Mouse (Mus musculus) thymus, postnatal 25 days (tissue): ENCODE data around the gene Slc30a10.

Experiments
- DNase-seq: peaks from one replicate; pipeline ENCODE4 v3.0.0; 2022

Slc30a10 gene

DNA sequence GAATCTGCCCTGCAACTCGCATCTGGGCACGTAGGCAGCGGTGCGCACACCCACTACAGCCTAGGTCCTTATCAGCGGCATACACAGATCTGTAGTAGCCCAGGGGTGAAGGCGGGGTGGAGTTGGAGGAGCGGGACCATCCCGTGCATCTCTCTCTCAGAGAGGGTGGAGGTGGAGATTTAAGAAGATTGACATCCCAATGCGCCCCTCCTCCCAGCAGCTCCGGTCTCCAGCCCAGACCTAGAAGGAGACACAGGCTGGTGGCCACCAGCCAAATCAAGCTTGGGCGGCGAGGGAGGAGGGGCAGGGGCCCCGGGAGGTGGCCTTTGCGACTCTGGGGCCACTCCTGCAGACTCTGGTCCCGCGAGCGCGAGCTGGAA, at the start of gene Slc30a10:
Gene Slc30a10 (plus strand): TSS at position 274 of the 380 bp plus-strand sequence.
- no peak for DNase-seq

DNA sequence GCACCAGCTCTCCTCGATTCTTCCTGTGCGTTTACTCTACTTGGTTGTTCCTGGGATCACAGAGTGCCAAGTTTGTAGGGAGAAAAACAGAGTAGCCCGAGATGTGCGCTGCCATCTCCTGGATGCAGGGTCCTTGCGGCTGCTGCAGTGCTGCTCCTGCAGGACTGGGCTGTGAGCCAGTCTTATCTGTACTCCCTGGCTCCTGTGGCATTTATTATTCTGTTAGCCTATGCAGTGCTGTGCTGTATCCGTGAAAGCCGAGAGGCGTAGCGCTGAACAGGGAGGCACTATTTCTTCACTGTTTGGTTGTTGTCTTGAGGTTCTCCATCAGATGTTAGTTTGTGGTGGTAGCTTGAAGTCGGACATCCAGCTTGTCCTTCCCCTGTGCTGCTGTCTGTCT, 48.7 kb upstream of the Slc30a10 start:
- no peak for DNase-seq

DNA sequence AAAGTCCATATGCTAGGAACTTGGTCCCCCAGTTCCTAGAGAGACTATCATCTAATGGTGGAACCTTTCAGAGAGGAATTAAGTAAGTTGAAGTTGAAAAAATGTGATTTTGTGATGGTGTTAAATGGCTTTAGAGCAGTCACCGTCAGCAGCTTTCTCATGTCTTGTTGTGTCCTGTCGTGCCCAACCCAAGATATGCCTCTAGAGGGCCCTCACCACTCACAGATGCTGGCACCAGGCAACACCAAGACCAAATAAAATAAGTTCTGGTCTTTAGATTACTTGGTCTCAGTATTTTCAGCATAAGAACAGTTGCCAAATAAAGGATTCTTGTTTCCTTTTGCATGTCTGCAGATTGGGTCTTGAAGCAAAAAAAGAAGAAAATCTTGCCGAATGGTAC, 44.8 kb upstream of the Slc30a10 start:
- no peak for DNase-seq

DNA sequence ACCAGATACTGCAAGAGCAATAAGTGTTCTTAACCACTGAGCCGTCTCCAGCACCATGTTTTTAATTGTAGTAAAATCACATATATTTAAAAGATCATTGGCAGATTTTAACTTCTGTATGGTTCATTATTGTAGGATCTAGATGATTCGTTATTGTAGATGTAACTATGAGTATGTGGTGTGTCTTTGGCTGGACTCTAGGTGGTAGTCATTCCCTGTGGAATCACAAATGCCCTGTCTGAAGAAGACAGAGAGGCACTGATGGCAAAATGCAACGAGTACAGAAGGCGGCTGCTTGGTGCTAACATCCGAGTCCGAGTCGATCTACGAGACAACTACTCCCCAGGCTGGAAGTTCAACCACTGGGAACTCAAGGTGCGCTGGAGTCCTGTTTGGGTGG, 36.6 kb upstream of the Slc30a10 start:
- no peak for DNase-seq

DNA sequence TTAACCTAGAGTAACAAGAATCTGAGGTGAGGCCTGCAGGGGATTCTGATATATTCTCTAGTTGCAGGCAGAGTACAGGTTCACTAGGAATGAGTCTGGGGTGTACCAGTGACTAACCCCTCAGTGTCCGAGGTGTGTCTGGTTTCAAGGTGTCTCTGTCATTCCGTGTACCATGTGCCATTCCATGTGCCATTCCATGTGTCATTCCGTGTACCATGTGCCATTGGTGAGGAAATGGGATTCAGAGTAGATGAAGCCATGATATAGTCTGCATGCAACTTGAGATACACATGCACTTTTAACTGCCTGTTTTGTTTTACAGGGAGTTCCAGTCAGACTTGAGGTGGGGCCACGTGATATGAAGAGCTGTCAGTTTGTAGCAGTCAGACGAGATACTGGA, 34.8 kb upstream of the Slc30a10 start:
- DNase-seq, result no peak

DNA sequence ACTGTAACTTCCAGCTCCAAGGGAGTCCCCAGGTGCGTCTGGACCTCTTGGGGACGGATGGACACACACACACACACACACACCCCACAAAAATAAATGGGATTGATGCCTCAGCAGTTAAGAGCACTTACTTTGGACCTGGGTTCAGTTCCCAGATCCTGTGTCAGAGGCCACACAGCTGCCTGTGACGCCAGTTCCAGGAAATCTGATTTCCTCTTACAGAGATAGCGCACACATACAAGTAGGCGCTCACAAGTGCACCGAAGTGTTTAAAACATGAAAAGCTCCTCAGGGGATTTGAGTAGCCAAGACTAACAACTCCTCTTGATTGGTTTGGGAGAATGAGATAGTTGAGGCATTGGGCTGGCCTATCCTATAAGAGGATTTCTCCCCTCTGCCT, 33.9 kb upstream of the Slc30a10 start:
- DNase-seq, result no peak

DNA sequence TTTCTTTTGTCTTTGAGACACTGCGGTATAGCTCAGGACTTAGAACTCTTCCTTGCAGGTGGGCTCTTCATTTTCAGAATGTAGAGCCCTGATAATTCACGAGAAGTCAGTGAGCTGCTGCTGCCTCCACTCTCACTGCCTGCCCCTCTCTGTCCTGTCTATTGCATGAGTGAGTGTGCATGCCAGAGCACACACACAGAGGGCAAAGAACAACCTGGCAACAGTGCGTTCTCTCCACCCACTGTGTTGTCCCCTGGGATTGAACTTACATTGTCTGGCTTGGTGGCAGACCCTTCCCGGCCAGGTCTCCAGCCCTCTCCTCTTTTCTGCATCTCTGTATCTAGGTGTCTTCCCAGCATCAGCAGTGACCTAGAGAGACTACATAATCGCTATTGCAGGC, 28.1 kb upstream of the Slc30a10 start:
- no peak for DNase-seq

DNA sequence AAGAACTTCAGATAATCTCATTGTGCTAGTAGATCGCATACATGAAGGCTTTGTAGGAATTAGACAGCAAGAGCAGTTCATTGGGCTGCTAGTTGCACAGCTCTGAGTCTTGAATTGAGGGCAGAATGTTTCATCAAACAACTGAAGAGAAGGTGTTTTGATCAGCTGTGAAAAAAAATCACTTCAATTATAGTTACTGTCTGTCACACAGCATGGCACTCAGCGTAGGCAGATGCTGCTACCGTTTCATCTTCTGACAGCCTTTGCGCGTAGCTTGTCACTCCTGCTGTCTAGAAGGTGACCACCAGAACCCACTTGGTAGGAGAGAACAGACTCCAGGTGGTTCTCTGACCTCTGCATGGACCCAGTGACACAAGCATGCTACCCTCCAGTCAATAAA, 24.2 kb upstream of the Slc30a10 start:
- DNase-seq, result no peak

DNA sequence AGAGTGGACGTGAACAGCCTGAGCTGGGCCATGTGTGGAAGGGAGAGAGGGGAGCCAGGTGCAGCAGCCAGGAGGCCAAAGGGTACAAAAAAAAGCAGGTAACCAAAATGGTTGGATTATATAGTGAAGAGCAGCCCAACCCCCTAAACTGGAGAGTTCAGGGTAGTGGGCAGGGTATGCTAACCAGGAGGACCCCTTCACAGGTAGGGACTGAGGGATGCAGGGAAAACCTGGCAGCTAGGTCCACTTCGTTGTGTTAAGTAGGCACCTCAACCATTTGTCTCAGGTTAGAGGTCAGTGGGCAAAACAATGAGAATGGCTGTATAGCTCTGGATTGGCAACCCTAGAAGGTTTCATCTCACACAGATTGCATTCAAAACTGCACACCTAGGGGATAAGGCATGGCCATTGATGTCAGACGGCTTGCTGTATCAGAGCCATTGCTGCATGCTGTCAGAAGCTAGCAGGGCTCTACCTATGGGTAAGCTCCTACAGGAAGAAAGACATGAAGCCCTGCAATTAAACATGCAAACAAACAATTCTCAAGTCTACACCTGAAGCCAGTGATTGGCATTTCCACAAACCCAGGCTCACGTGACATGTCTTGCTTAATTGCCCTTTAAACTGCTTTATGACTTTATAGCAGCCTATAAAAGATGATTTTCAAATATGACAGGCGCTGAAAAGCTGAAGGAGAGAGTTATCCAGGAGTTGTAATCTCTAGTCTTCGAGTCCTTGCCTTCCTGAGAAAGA, 23.2 kb upstream of the Slc30a10 start:
- DNase-seq, result no peak

DNA sequence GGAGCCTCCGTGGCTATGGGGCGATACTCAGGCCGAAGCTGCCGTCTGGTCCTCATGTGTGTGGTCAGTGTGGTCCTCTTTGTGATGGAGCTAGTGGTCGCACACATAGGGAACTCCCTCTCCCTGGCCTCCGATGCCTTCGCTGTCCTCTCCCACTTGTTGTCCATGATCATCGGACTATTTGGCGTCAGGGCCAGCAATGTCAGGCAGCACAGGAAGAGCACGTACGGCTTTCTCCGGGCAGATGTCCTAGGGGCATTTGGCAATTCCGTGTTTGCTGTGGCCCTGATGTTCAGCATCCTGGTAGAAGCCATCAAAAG, 22.7 kb upstream of the Slc30a10 start:
- no peak for DNase-seq

DNA sequence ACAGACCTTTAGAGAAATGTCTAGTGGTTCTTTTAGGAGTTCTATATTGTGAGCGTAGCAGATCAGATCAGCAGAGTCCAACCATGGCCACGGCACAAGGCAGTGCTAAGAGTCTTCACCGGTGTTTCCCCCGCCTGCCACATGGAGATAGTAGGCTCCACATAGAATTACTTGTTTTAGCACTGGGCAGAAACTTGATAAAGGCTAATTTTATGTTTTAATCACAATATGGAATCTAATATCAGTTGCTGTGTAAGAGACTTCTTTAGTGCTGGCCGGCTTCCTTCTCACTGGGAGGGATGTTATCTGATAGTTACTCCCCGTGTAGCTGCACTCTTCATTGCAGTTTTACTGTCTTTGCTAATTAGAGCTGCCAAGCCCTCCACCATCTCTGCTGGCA, 21.5 kb upstream of the Slc30a10 start:
- DNase-seq, result no peak

DNA sequence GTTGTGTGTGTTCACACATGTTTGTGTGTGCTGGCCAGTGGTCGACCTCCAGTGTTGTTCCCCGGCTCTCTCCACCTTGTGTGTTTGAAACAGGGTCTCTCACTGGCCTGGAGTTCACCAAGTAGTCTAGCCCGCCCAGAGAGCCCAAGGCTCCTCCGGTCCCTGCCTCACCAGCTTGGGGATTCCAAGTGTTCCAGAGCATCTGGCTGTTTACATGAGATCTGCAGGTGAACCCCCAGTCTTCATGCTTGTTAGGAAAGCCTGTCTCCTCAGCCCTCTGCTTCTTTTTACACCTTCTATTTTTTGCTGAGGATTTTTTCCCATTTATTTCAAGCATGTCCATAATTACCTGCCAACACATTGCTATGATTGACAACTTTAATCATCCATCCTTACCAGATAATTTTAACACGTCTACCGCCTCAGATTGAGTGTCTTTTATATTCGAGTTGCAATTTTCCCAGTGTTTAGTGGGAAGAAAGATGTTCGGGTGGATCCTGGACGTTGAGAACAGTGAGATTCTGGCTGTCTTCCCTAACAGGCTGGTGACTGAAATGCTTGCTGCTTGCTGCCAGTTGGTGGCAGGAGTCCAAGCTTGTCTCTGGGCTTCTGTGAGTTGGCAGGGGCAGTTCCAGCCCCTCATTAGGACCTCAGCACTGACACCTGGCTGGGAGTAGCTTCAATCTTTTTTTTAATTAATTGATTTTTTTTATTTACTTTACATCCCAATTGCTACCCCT, 15.6 kb upstream of the Slc30a10 start:
- DNase-seq, result no peak

DNA sequence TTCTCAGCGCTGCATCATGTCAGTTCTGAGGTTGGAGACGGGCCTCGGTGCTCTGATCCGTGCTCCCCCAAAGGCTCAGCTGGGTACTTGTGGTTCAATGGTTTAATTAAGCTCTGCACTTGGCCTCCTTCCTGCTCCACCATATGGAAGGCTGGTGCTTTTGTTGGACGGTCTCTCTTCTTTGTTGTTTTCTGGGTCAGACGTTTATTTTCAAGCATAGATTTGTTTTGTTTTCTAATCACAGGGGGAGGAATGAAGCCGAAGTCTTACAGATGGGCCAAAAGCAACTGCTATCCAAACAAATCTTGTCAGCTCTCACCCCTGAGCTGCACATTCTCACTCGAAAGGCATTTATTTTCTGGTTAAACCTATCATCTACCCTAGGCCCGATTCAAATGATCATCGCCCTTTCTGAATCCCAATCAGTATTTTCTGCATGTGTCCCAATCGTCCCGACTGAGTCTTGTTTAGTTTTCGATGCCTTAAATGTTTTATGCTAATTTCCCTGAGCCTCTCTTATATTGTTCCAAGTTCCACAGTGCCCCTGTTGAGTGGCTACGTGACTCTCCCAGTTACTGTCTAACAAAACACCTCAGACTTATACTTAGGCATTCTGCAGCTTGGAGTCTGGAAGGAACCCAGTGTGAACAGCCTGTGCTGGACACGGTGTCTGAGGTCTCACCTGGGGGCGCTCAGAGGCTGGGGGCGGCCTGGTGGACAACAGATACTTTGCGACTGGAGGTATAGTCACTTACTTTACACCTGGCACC, 12.8 kb upstream of the Slc30a10 start:
- no peak for DNase-seq

DNA sequence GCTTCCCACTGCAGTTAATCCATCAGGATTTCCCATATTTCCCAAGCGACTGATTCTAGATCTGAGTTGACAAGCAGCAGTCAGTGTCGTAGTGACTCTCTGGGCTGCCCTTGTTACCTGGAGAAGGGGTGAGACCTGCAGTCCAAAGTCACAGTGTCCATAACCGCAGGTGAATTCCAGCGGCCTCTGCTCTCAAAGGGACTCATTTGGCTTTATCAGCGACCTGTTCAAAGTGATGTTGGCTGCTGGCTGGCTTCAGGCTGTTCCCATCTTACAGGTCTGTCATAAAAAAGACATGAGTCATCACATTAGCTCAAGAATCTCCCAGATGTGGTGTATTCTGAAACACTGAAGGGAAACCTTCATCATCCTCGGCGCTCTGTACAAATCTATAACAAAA, 5.7 kb upstream of the Slc30a10 start:
- no peak for DNase-seq

DNA sequence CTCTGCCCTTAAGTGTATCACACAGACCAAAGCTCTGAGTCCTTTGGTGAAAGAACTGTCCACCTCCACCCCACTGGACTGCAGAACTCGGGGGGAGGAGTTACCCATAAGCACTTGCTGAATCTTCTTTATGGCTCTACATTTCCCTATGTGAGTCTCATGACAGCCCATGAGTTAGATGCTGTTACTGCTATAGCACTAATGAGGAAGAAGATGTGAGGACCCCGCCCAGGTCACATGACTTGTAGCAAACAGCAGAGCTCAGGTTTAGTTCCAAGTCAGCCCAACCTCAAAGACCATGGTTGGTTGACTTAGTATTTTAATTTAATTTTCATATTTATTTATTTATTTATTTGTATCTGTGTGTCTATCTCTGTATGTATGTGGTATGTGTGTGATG, 4.9 kb upstream of the Slc30a10 start:
- DNase-seq, result no peak

DNA sequence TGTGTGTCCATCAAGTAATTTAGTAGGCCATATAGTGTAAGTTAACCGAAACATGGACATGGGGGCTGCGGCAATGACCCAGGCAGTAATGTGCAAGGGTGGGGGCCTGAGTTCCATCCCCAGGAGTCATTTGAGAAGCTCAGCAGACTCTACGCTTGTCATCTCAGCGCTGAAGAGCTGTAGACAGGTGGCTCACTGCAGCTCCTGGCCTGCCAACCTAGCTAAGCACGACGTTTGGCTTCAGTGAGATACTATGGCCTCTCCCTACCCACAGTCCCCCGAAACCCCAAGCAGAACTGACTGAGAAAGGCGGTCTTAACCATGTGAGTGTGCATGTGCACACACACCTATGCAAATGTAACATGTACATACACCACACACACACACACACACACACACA, 3.6 kb upstream of the Slc30a10 start:
- DNase-seq, result no peak

DNA sequence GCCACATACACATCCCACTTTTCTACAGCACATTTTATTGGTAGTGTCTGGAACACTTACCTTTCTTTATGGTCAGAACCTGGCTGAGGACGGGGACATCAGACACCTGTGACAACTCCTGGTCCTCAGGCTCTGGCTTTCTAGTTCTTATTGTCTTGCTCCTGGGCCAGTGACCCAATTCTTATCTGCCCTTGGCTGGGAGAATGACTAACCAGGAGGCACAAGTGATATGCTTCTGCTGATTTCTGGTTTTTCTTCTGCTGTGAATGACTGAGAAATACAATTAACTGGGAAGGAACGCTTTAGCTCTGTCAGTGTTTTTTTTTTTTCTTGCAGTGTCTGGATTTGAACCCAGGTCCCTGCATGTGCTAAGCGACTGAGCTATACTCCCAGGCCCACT, 3.2 kb upstream of the Slc30a10 start:
- DNase-seq, result no peak

DNA sequence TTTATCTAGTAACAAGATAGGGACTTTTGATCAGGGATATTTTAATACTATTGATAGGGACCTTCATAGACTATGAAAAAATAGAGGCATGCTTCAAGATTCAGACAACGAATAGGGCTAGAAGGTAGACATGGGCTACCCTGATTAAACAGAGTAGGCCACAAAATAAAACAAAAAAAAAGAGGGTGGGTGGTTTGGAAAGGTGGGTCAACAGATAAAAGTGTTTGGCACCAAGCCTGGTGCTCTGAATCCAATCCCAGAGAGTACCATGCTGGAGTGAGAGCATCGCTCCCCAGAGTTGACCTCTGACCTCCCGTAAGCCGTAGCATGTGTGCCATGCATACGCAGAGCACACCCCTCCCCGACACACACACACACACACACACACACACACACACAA, 2.2 kb upstream of the Slc30a10 start:
- no peak for DNase-seq

DNA sequence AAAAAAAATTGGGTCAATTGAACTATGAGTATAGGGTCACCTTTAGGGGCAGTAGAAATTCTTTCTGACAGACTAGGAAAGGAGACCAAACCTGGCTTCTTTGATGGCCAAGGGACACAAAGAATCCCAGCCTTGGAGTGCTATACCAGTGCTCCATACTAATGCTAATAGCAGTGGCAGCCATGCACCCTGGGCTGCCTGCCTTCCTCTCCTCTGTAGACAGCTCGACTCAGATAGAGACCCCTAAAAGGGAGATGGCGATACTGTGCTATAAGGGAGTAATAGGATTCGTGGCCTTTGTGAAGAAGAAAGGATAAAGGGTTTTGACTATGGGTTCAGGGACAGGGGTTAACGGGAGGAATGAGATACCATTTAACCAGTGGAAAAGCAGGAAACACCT, 504 bp upstream of the Slc30a10 start:
- DNase-seq, result no peak

DNA sequence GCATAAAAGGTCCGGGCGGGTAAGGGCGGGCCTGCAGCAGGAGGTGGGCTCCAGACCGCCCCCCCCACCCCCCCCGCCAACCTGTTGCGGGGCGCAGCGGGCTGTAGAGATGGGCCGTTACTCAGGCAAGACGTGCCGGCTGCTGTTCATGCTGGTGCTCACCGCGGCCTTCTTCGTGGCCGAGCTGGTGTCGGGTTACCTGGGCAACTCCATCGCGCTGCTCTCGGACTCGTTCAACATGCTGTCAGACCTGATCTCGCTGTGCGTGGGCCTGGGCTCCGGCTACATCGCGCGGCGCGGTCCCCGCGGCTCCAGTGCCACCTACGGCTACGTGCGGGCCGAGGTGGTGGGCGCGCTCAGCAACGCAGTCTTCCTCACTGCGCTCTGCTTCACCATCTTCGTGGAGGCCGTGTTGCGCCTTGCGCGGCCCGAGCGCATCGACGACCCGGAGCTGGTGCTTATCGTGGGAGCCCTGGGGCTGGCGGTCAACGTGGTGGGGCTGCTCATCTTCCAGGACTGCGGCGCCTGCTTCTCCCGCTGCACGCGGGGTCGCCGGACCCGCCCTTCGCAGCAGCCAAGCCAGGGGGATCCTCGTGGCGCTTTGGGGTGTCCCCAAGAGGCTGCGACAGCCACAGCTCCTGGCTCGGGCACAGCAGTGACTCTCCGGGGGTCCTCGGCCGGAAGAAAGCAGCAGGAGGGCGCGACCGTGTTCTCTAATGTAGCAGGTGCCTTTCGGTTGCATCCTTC, 480 bp downstream of the Slc30a10 start:
- peak; percentile 1 for DNase-seq

DNA sequence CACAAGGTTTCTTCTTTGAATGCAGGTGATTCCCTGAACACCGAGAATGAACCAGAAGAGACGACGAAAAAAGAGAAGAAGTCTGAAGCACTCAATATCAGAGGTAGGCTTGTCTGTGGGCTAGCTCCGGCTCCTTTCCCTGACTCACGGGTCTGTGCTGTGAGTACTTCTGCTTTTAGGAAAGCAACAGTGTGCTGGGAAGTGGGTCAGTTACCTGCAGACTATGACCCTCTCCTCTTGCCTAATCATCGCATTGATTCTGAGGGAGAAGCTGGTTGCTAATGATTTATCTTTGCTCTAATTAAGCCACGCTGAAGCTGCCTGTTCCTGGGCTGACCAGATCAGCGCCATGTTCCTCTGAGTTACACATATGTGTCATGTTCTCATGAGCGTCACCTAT, 1.7 kb downstream of the Slc30a10 start:
- DNase-seq, result no peak

DNA sequence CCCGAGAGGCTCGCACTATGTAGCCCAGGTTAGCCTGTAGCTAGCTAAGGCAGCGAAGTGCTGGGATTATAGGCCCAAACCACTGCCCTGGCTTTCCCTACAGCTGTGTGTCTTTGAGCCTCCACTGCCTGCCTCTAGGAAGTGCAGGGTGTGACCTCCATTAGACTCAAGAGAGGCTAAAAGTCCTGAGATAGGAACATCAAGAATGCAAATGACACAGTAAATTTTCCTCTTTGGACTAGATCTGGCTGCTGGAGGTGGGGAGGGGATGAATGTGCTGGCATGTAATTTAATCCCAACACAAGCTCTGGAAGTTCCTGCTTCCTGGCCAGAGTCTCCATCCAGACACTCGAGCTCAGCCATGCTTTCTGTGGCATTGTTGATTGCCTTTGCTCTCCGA, 5.4 kb downstream of the Slc30a10 start:
- no peak for DNase-seq

DNA sequence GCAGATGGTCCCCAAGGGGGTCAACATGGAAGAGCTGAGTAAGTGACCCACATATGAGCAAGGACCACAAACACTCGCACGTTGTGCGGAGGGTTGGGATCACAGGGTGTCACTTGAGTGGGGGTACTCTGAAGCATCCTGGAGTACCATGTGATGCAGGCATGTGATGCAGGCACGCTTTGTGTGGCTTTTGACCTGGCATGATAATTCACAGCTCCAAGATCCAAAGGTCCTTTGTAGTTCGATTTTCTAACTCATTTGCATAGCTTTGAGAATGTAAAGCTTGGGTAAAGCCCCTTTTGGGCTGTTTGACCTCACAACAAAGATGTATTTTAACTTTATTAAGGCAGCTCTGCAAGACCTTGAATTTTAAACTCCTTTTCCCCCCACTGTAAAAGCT, 8.2 kb downstream of the Slc30a10 start:
- no peak for DNase-seq
